Mouse (Mus musculus) left cerebral cortex, adult 9 months (tissue): ENCODE results near the gene Map3k11.

Experiments used
- DNase-seq, 2 experiments: peaks; one replicate each; pipeline ENCODE4 v3.0.0; 2022; ENCODE audit warnings: low spot score in 2 of 2

Gene Map3k11

GRCm38 (mm10) chr19:5710068-5710467 lies 21.5 kb downstream of the Map3k11 start:
- no peak for DNase-seq

DNA sequence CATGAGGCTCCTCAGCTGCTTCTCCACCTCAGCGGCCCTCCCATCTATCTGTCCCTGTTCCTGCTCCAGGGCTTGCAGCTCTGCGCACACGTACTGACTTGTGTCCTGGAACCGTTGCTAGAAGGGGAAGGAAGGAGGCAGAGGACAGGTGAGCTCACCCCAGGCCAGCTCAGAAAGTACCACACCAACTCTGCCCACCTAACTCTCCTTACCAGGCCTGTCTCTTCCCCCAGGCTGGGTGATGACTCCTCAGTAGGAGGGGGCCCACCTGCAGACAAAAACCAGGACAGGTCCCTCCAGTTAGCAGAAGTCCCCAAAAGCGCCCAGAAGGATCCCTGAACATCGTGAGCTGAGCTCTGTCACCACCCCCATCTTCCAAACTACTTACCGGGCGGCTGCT lies 22.0 kb downstream of the Map3k11 start:
- no peak for DNase-seq

GRCm38 (mm10) chr19:5711218-5711617 lies 22.7 kb downstream of the Map3k11 start:
- peak in 1 of 2 experiments; percentile 80 for DNase-seq

- DNase-seq, result no peak
Observed at GRCm38 (mm10) chr19:5711907-5712460, 23.4 kb downstream of the Map3k11 start.

- no peak for DNase-seq
Observed at GRCm38 (mm10) chr19:5713255-5713654, 24.7 kb downstream of the Map3k11 start.

GRCm38 (mm10) chr19:5713730-5714129 lies 25.2 kb downstream of the Map3k11 start:
- no peak for DNase-seq

- no peak for DNase-seq
Observed at GRCm38 (mm10) chr19:5715793-5716688, 27.5 kb downstream of the Map3k11 start.

DNA sequence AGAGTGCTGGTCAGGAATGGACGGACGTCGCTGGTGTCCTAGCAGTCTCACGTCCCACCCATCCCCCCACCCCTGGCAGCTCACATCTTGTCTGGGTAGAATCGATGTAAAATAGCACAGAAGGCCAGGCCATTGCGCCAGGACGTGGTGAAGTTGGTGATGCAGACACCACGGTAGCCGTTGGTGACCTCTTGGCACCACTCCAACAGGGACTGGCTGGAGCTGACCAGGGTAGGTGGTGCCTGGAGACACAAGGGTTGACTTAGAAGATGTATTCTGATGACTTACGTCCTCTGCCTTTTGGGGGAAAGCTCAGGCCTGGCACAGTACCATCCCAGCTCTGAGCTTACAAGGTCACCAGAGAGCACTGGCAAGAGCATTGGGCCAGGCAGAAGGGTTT lies 28.4 kb downstream of the Map3k11 start:
- no peak for DNase-seq

GRCm38 (mm10) chr19:5721233-5721632 lies 32.7 kb downstream of the Map3k11 start:
- no peak for DNase-seq

GRCm38 (mm10) chr19:5722848-5723425 lies 34.4 kb downstream of the Map3k11 start:
- no peak for DNase-seq

- DNase-seq, result no peak
Observed at GRCm38 (mm10) chr19:5723934-5724548, 35.5 kb downstream of the Map3k11 start.

DNA sequence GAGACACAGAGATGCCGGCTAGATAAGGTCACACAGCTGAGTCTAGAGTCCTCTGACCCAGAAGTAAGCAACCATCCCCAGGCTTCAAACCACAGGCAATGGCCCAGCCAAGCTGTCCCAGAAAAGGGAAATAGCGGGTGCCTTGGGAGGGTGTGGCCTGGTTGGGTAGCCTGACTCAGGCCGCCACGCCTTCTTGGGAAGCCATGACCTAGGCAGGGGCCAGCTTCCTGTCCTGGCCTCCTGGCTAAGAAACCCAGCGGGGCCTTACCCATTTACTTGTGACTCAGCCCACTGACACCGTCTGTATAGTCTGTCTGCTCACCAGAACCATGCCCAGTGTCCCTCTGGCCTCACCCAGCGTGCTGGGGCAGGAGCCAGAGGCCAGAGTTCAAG lies 36.0 kb downstream of the Map3k11 start:
- DNase-seq, result no peak

DNA sequence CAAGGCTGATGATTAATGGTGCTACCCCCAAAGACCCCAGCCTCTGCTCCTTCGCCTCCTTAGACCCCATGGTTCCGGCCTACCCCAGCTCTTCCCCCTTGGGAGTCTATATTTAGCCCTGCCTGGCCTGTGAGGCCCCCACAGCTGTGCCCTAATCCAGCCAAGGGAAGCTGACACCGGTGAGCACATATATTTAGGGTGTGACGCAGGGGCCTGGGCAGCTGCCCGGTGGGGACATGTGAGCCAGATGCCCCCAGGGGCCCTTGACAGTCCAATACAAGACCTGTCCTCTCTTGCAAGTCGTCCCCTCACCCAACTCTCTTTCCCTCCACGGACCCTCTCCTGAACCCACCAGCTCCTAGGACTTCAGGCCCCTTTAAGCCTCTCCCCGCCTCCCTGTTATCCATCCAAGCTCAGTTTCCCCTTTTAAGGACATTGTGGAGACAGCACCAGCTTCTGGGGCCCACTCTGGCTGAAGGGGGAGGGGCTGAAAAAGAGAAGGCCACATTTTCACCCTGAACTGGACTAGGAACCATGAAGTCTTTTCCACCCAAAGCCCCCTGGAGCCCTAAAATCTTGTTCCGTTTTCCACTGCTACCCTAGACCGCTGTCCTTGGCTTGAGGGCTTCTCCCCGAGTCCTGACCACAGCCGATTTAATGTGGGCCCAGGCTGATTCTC lies 36.6 kb downstream of the Map3k11 start:
- DNase-seq, result no peak

- DNase-seq, result no peak
Observed at GRCm38 (mm10) chr19:5725767-5726515, 37.4 kb downstream of the Map3k11 start, which contains the start of gene Ehbp1l1. Gene Ehbp1l1, minus strand, starts transcription at chr19:5726317.

GRCm38 (mm10) chr19:5726961-5727578 lies 38.5 kb downstream of the Map3k11 start:
- DNase-seq, result no peak

DNA sequence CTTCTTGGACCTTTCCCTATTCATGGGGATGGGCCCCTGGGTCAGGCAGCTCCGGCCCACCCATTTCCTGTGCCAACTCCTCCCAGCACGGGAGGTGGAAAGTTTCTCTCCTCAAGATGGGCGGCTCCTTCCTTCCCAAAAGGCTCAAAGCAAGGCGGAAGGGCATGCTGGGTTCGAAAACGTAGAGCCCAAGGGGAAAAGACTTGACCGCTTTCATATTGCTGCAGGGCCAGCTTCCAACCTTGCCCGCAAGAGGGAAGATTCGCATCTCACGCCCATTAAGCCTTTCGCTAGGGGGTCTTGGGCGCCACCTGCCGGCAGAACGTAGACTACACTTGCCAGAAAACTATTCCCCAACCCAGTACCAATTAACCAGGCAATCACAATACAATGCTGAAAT lies 39.2 kb downstream of the Map3k11 start:
- DNase-seq, result peak in 1 of 2 experiments; percentile 89

DNA sequence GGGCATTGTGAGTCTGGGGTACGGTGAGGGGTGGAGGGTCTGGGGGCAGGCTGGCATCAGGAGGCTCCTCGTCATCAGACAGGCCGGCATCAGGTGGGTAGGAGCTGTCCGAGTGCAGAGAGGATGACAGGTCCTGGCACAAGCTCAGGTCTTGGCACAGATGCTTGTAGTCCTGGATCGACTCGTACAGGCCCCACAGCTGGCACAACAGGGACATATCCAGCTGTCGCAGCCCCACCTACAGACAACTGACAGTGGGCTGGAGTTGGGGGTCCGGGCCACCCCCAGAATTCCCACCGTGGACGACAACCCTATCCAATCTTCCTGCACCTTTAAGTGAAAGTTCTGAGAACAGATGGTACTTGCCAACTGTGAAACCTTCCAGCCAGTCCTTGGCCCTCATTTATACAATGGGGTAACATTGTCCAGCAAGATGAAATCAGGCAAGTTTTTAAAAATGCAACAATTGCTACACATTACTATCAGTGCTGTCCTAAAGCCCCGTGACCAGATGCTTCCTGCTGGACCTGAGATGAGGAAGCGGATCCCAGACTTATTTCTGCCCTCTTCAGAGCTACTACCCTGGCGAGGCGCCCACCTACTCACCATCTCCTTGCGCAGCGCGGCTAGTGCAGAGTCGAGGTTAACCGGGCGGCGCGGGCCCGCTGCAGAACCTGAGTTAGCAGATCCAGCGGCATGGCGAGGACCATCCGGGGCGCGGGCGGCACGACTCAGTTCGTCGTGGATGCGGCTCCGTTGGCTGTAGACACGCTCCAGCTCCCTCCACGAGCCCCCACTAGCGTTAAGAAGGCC lies 40.3 kb downstream of the Map3k11 start:
- peak in 1 of 2 experiments; percentile 45 for DNase-seq

DNA sequence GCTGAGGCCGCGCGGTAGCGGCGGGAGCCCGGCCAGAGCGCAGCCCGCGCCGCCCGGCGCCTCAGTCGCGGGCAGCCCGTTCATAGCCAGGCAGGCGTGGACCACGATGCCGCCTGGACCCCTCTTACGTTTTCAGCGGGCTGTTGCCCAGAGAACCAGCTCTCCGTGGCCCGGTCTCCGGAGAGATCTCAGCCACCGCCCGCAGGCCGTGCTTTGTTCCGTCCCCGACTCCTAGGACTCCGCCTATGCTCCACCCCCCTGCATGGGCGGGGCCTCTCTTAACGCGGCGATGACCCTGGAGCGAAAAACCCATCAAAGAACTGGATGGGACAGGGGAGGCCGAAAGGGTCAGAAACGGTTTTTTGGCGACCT lies 40.9 kb downstream of the Map3k11 start, which contains the start of gene Fam89b:
Gene Fam89b, minus strand, starts transcription at position 210 of the 372 bp plus-strand sequence.
- DNase-seq, result peak in 1 of 2 experiments; percentile 79

DNA sequence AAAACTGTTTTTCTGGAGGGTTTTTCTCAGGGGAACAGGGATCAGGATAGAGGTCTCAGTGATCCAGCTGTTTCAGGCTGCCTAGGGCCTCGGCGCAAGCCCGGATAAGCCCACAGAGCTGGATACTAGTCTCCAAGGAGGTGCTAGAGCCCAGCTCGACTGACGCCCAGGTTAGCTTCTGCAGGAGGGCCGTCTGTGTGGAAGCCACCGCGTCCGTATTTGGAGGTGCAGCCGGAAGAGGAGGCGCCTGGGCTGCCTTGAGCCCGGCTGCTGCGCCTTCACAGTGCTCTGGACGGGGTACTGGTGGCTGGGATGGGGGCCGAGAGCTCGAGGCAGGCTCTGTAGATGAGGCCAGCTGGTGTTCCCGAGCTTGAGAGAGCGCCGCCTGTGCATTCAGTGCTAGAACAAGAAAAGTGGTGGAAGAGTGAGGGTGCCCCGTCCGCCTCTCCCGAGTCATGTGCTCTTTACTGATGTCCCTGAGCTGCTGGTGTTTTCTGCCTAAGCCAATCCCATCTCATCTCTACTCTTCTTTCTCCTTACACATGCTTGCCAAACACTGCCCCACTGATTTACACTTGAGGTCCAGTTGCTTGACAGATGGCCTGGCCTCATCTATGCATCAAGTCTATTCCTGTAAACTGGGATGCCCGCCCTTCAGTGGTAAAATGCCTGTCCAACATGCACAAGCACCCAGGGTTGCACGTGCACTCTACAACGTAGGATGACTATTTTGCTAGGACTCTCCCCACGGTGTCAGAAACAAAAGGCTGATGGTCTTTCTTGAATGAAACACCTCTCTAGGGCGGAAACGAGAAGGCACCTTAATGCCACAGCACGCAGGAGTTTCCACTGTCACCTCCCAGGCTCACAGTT lies 42.0 kb downstream of the Map3k11 start:
- DNase-seq, result no peak
